32 mouse cellular contexts compared by ENCODE assay signal in genomic region chr6:18127206-18127983, GRCm38 (mm10). TPM values are rescaled to one million over a fixed set of nuclear protein-coding genes. Genes with fewer than 3 reads are reported as not detected.
DNase-seq lines count a peak whose midpoint lies in the region; ATAC-seq and TF ChIP-seq lines count a peak whose summit lies in the region.
"Had no signal": no experiment of that assay in that cellular context is flagged by ENCODE, and none has a peak within 500 bp of the region (broad histone marks: within the 10 kb centered on the region; RNA-seq: fewer than 3 reads in every experiment).

No protein-coding gene starts in this region.

- H3K27me3 ChIP-seq in kidney, postnatal 0 days (ENCODE audit: insufficient read depth, low read length), result no peaks in the 10 kb centered on the region
- H3K27me3 ChIP-seq: CH12.LX; embryonic facial prominence, embryonic 12.5 days; embryonic facial prominence, embryonic 15.5 days; hindbrain, embryonic 12.5 days; hindbrain, embryonic 15.5 days had no signal

- DNase-seq in kidney, adult 9 months, result peak; percentile 34
- no peak for DNase-seq in kidney, postnatal 14 days
- DNase-seq in kidney, postnatal 0 days (ENCODE audit: low spot score), result no peak
- no peak for DNase-seq in kidney, adult 18-20 months
- DNase-seq in 3T3-L1 (ENCODE audit: low read depth, low spot score), result peak; percentile 14
- DNase-seq in 416B (ENCODE audit: low read depth), result peak; percentile 6
- DNase-seq in thymus, adult 18-20 months, result no peak
- DNase-seq: adrenal gland, adult 2 months; adrenal gland, postnatal 14 days; B cell, adult 2 months; cerebellum, adult 11-12 months; cerebellum, adult 8-10 months; cerebellum, postnatal 10 days; cerebellum, postnatal 36 days; forebrain, postnatal 0 days; gastrocnemius, adult 2 months; gastrocnemius, postnatal 14 days; heart, adult 11 months had no signal

- H3K9ac ChIP-seq in kidney, postnatal 0 days (ENCODE audit: low read depth, low read length), result no peak overlapping the region
- H3K9ac ChIP-seq: embryonic facial prominence, embryonic 12.5 days; embryonic facial prominence, embryonic 15.5 days; forebrain, postnatal 0 days; hindbrain, embryonic 12.5 days; hindbrain, embryonic 15.5 days had no signal

- WGBS in kidney, postnatal 0 days, result 51% methylated on average over 2 of the region's 2 CpGs

- no peak for TF ChIP-seq CTCF in kidney, postnatal 0 days (IDR thresholded peaks at IDR 0.05; ENCODE audit: low read depth)

- H3K4me3 ChIP-seq in kidney, postnatal 0 days (replicated peaks; ENCODE audit: low read depth, low read length), result no peak overlapping the region
- H3K4me3 ChIP-seq: embryonic facial prominence, embryonic 12.5 days; embryonic facial prominence, embryonic 15.5 days; gastrocnemius, adult 2 months; hindbrain, embryonic 12.5 days; hindbrain, embryonic 15.5 days had no signal

- H3K27ac ChIP-seq in kidney, postnatal 0 days, result no peak overlapping the region
- H3K27ac ChIP-seq: embryonic facial prominence, embryonic 12.5 days; embryonic facial prominence, embryonic 15.5 days; gastrocnemius, adult 2 months; hindbrain, embryonic 12.5 days; hindbrain, embryonic 15.5 days had no signal

- 0 out of 2 replicates have a peak, but pooled peaks have one; percentile 25 for ATAC-seq in kidney, postnatal 0 days (replicated peaks; ENCODE audit: low FRiP score, low read depth)
- ATAC-seq: forebrain, embryonic 14.5 days; forebrain, postnatal 0 days had no signal

- no peaks in the 10 kb centered on the region for H3K4me1 ChIP-seq in kidney, postnatal 0 days (replicated peaks; ENCODE audit: insufficient read depth, low read length)
- H3K4me1 ChIP-seq: embryonic facial prominence, embryonic 12.5 days; embryonic facial prominence, embryonic 15.5 days; hindbrain, embryonic 12.5 days; hindbrain, embryonic 15.5 days had no signal

- H3K36me3 ChIP-seq in kidney, postnatal 0 days (ENCODE audit: insufficient read depth, low read length), result no peaks in the 10 kb centered on the region
- H3K36me3 ChIP-seq: embryonic facial prominence, embryonic 12.5 days; embryonic facial prominence, embryonic 15.5 days; G1E; hindbrain, embryonic 12.5 days; hindbrain, embryonic 15.5 days had no signal

- H3K9me3 ChIP-seq in kidney, postnatal 0 days (replicated peaks; ENCODE audit: low read length), result no peaks in the 10 kb centered on the region
- H3K9me3 ChIP-seq: embryonic facial prominence, embryonic 12.5 days; embryonic facial prominence, embryonic 15.5 days; G1E; hindbrain, embryonic 12.5 days; hindbrain, embryonic 15.5 days had no signal

- H3K4me2 ChIP-seq in kidney, postnatal 0 days (ENCODE audit: low read length), result no peak overlapping the region
- H3K4me2 ChIP-seq: embryonic facial prominence, embryonic 12.5 days; embryonic facial prominence, embryonic 15.5 days; heart, embryonic 11.5 days; hindbrain, embryonic 12.5 days; hindbrain, embryonic 15.5 days had no signal

RNA-seq across cellular contexts. Expression of gene Asz1, which starts 18.5 kb away (rescaled TPM):
- not detected in 2 replicates for polyA plus RNA-seq in kidney, postnatal 0 days (2015; fragmentation: Nextera tagmentation; extraction: Ambion mirVana)
- polyA plus RNA-seq: adrenal gland, adult 2 months; brain, embryonic 14.5 days; cortical plate, adult 2 months; embryonic facial prominence, embryonic 12.5 days; embryonic facial prominence, embryonic 15.5 days; forebrain, embryonic 11.5 days; forebrain, embryonic 14.5 days; forebrain, postnatal 0 days; frontal cortex, adult 2 months; G1E; heart, embryonic 14.5 days; heart, postnatal 0 days; hindbrain, embryonic 12.5 days; hindbrain, embryonic 15.5 days had no signal

RNA-seq across cellular contexts. Expression of gene Cftr, which starts 43.1 kb away (rescaled TPM):
- 3.3 and 3.7 TPM in 2 replicates for polyA plus RNA-seq in kidney, postnatal 0 days (2015; fragmentation: Nextera tagmentation; extraction: Ambion mirVana)
- polyA plus RNA-seq: adrenal gland, adult 2 months; forebrain, embryonic 11.5 days; G1E had no signal

Comparison
In these comparisons a context has a peak if more than half of its experiments do, and no peak if none do; other contexts are left out.
1. DNase-seq: peak in kidney, adult 9 months (single experiment), 3T3-L1 (single experiment) and 416B (single experiment); none in kidney, postnatal 14 days (single experiment), kidney, postnatal 0 days (single experiment), kidney, adult 18-20 months (single experiment) and thymus, adult 18-20 months (0 of 2).